Mouse (Mus musculus) midbrain, postnatal 0 days (tissue): ENCODE measurements at regions not wholly inside any gene's neighbourhood (a gene's known extent, or its start where the extent isn't known, plus 50 kb on each side); places are given as distances from the start of the nearest gene placed in this dataset.

ENCODE experiments used
- ATAC-seq: fragments of 200-750 bp; cut with Nextera tagmentation; 2 replicates; pipeline ENCODE4 v1.8.0; 2017; ENCODE audit warnings: moderate number of reproducible peaks, mild to moderate bottlenecking, moderate TSS enrichment, moderate library complexity; ENCODE audit not compliant: low FRiP score
- DNase-seq: peaks from one replicate; pipeline ENCODE4 v3.0.0-alpha.2; 2015; ENCODE audit warnings: low spot score
- H3K27ac ChIP-seq: fragments of 300-500 bp; sonication (generic); 2 replicates; pipeline ENCODE4 v1.5.1; 2014; ENCODE audit warnings: low read depth, mild to moderate bottlenecking, low read length, mixed read lengths
- H3K27me3 ChIP-seq: fragments of 300-500 bp; sonication (generic); 2 replicates; pipeline ENCODE4 v1.6.1; 2014; ENCODE audit warnings: low read length, control low read depth, mixed read lengths; ENCODE audit not compliant: insufficient read depth
- H3K36me3 ChIP-seq: fragments of 300-500 bp; sonication (generic); 2 replicates; pipeline ENCODE4 v1.6.1; 2014; ENCODE audit warnings: low read length, control low read depth, mixed read lengths; ENCODE audit not compliant: insufficient read depth
- H3K4me1 ChIP-seq: fragments of 300-500 bp; sonication (generic); 2 replicates; pipeline ENCODE4 v1.6.1; 2014; ENCODE audit warnings: mild to moderate bottlenecking, control low read depth, antibody characterized with exemption, low read length, mixed read lengths; ENCODE audit not compliant: insufficient read depth
- H3K4me2 ChIP-seq: fragments of 300-500 bp; sonication (generic); 2 replicates; pipeline ENCODE4 v1.6.1; 2014; ENCODE audit warnings: low read depth, mild to moderate bottlenecking, low read length, mixed read lengths; ENCODE audit not compliant: poor library complexity, severe bottlenecking
- H3K4me3 ChIP-seq: fragments of 300-500 bp; sonication (generic); 2 replicates; pipeline ENCODE4 v1.5.1; 2014; ENCODE audit warnings: low read depth, mild to moderate bottlenecking, low read length, moderate library complexity
- H3K9ac ChIP-seq: fragments of 300-500 bp; sonication (generic); replicated peaks from 2 replicates; pipeline ENCODE4 v1.6.1; 2014; ENCODE audit warnings: mild to moderate bottlenecking, low read length, moderate library complexity, mixed read lengths; ENCODE audit not compliant: poor library complexity, severe bottlenecking
- H3K9me3 ChIP-seq: fragments of 300-500 bp; sonication (generic); 2 replicates; pipeline ENCODE4 v1.6.1; 2016; ENCODE audit warnings: low read length, control low read depth
- CTCF ChIP-seq: IDR thresholded peaks from 2 replicates; pipeline ENCODE4 v1.5.1; 2016; ENCODE audit warnings: antibody characterized with exemption, mild to moderate bottlenecking
- WGBS: fragments of 180-500 bp; shearing (Covaris S2); extraction: QIAGEN DNeasy Blood & Tissue Kit; methylation state at CpG from one replicate; pipeline ENCODE4 v1.1.7; 2014; 5-methylcytosine and 5-hydroxymethylcytosine counted together

DNA sequence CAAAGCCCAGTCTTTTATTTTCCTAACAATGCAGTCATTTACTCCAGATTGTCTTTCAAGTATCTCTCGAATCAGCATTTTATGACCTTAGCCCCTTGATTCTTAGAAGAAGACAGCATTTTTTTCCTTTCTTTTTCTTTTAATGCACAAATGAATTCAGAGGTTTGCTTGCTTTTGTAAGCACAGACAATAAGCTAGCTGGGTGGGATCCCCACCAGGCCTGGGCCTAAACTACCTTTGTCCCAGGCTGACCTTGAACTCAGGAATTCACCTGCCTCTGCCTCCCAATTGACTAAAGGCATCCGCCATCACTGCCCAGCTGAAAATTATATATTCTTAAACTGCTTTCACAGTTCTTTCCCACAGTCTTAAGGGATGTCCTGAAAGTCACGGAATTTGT, 195.5 kb upstream of the Ednra start:
- no peaks in the 10 kb centered on the region for H3K36me3 ChIP-seq
- no peak overlapping the region for H3K4me2 ChIP-seq
- no peak for TF ChIP-seq CTCF
- no peak overlapping the region for H3K4me3 ChIP-seq
- WGBS: 92% methylated on average over 3 of the region's 3 CpGs
- H3K27me3 ChIP-seq: no peaks in the 10 kb centered on the region
- no peak overlapping the region for H3K27ac ChIP-seq
- DNase-seq: no peak
- H3K9me3 ChIP-seq: no peaks in the 10 kb centered on the region
- no peaks in the 10 kb centered on the region for H3K4me1 ChIP-seq
- H3K9ac ChIP-seq: no peak overlapping the region
- ATAC-seq: no peak

- Histone ChIP-seq H3K27ac (no peak overlapping the region), H3K9ac (no peak overlapping the region), H3K4me2 (no peak overlapping the region), H3K36me3 (no peaks in the 10 kb centered on the region), H3K27me3 (no peaks in the 10 kb centered on the region), H3K4me3 (no peak overlapping the region), H3K9me3 (no peaks in the 10 kb centered on the region), H3K4me1 (no peaks in the 10 kb centered on the region)
- no peak for ATAC-seq
- WGBS: 77% methylated on average over 4 of the region's 4 CpGs
- DNase-seq: no peak
- TF ChIP-seq CTCF: no peak
Observed at GRCm38 (mm10) chr8:77921868-77922267, 197.6 kb upstream of the Ednra start.

DNA sequence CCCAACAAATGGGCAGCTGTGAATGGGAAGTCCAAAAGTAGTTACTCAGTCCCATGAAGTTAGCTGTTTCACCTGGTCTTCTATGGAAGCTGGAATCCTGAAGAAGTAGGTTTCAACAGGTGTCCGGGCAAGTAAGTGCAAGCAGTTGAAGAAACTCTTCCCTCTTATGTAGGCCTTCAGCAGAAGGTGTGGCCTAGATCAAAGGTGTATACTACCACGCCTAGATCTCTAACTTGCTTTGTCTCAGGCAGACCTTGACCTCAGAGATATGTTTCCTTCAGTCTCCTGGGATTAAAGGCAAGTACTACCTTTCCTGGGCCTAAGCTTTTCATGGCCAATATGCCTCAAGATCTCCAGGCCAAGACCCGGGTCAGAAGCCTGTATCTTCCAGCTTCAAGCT, 223.4 kb upstream of the Ednra start:
- Histone ChIP-seq H3K27me3 (no peaks in the 10 kb centered on the region), H3K9ac (no peak overlapping the region), H3K36me3 (no peaks in the 10 kb centered on the region), H3K4me2 (no peak overlapping the region), H3K4me3 (no peak overlapping the region), H3K4me1 (no peaks in the 10 kb centered on the region), H3K27ac (no peak overlapping the region), H3K9me3 (no peaks in the 10 kb centered on the region)
- no peak for ATAC-seq
- WGBS: 88% methylated on average over 3 of the region's 3 CpGs
- no peak for DNase-seq
- no peak for TF ChIP-seq CTCF

- no peak overlapping the region for H3K4me2 ChIP-seq
- no peak; the same call in 1 of the 2 replicates for ATAC-seq
- WGBS: 86% methylated on average over 5 of the region's 5 CpGs
- H3K4me3 ChIP-seq: no peak overlapping the region
- no peaks in the 10 kb centered on the region for H3K27me3 ChIP-seq
- H3K9ac ChIP-seq: no peak overlapping the region
- no peak for TF ChIP-seq CTCF
- H3K36me3 ChIP-seq: no peaks in the 10 kb centered on the region
- no peak overlapping the region for H3K27ac ChIP-seq
- no peaks in the 10 kb centered on the region for H3K9me3 ChIP-seq
- DNase-seq: no peak
- no peaks in the 10 kb centered on the region for H3K4me1 ChIP-seq
Observed at GRCm38 (mm10) chr8:77949640-77950039, 225.4 kb upstream of the Ednra start.

- Histone ChIP-seq H3K9me3 (no peaks in the 10 kb centered on the region), H3K4me1 (no peaks in the 10 kb centered on the region), H3K36me3 (no peaks in the 10 kb centered on the region), H3K9ac (no peak overlapping the region), H3K27me3 (no peaks in the 10 kb centered on the region), H3K27ac (no peak overlapping the region), H3K4me3 (no peak overlapping the region), H3K4me2 (no peak overlapping the region)
- no peak for ATAC-seq
- TF ChIP-seq CTCF: no peak
- DNase-seq: no peak
- whole genome bisulfite sequencing: 76% methylated on average over 4 of the region's 4 CpGs
Observed at GRCm38 (mm10) chr8:77958814-77959372, 234.6 kb upstream of the Ednra start.

DNA sequence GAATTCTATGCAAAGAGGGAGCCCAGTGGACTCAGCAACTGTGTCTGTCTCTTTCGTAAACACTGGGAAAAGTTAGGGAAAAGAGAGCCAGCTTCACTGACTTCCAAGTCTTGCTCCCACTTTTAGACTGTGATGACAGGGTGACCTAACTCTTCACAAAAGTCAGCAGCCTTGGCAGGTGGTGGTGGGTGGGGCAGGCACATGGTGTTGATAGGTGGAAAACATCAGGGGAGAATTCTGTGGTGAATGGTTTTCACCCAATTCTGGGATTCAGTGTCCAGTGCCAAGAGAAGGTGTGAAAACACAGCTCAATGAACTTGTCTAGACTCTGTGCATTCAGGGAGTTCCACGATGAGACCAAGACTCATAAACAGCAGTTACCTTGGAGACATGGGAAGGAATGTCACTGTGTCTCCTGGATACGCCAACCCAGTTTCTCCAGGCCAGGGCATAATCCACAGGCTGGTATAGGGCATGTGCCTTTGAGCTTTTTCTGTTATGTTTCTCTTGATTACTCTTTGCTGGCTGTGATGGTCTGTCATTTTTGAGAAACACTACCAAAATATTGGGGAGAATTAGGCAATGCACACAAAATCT, 238.9 kb upstream of the Ednra start:
- no peak overlapping the region for H3K27ac ChIP-seq
- TF ChIP-seq CTCF: no peak
- WGBS: 41% methylated on average over 3 of the region's 3 CpGs
- H3K9me3 ChIP-seq: no peaks in the 10 kb centered on the region
- DNase-seq: no peak
- H3K4me1 ChIP-seq: no peaks in the 10 kb centered on the region
- ATAC-seq: no peak
- H3K27me3 ChIP-seq: no peaks in the 10 kb centered on the region
- H3K9ac ChIP-seq: no peak overlapping the region
- no peak overlapping the region for H3K4me2 ChIP-seq
- no peak overlapping the region for H3K4me3 ChIP-seq
- no peaks in the 10 kb centered on the region for H3K36me3 ChIP-seq
